Mouse (Mus musculus) limb, embryonic 11.5 days (tissue): ENCODE data around the gene Diexf. TPM values are rescaled to one million over a fixed set of nuclear protein-coding genes. Genes with fewer than 3 reads are reported as not detected.

Experiments
- ATAC-seq: fragments of 200-750 bp; cut with Nextera tagmentation; 2 replicates; pipeline ENCODE4 v1.8.0; 2017; ENCODE audit warnings: low read depth; ENCODE audit not compliant: insufficient number of reproducible peaks, low FRiP score, low TSS enrichment
- DNase-seq: peaks from one replicate; pipeline ENCODE4 v3.0.0-alpha.2; 2015; ENCODE audit warnings: low spot score
- H3K27ac ChIP-seq: fragments of 300-500 bp; sonication (generic); replicated peaks from 2 replicates; pipeline ENCODE4 v1.5.1; 2014; ENCODE audit warnings: low read depth, mild to moderate bottlenecking, low read length
- H3K27me3 ChIP-seq: fragments of 300-500 bp; sonication (generic); 2 replicates; pipeline ENCODE4 v1.6.1; 2014; ENCODE audit warnings: mild to moderate bottlenecking, low read length, mixed read lengths; ENCODE audit not compliant: control insufficient read depth, insufficient read depth
- H3K36me3 ChIP-seq: fragments of 300-500 bp; sonication (generic); 2 replicates; pipeline ENCODE4 v1.6.1; 2014; ENCODE audit warnings: mild to moderate bottlenecking, low read length, moderate library complexity, mixed read lengths; ENCODE audit not compliant: control insufficient read depth, insufficient read depth
- H3K4me1 ChIP-seq: fragments of 300-500 bp; sonication (generic); 2 replicates; pipeline ENCODE4 v1.6.1; 2014; ENCODE audit warnings: low read length, mixed read lengths; ENCODE audit not compliant: control insufficient read depth, insufficient read depth
- H3K4me2 ChIP-seq: fragments of 300-500 bp; sonication (generic); 2 replicates; pipeline ENCODE4 v1.6.1; 2014; ENCODE audit warnings: low read depth, mild to moderate bottlenecking, moderate library complexity; ENCODE audit not compliant: severe bottlenecking
- H3K4me3 ChIP-seq: fragments of 300-500 bp; sonication (generic); 2 replicates; pipeline ENCODE4 v1.5.1; 2014; ENCODE audit warnings: low read depth, low read length
- H3K9ac ChIP-seq: fragments of 300-500 bp; sonication (generic); 2 replicates; pipeline ENCODE4 v1.6.1; 2014; ENCODE audit warnings: mild to moderate bottlenecking, low read length
- H3K9me3 ChIP-seq: fragments of 300-500 bp; sonication (generic); 2 replicates; pipeline ENCODE4 v1.6.1; 2016; ENCODE audit warnings: low read length; ENCODE audit not compliant: control insufficient read depth
- WGBS: fragments of 180-500 bp; shearing (Covaris S2); extraction: QIAGEN DNeasy Blood & Tissue Kit; methylation state at CpG from one replicate; pipeline ENCODE4 v1.1.7; 2014; 5-methylcytosine and 5-hydroxymethylcytosine counted together
- polyA plus RNA-seq: library from polyadenylated mRNA; unstranded; fragments of >200 nt; fragmentation: Nextera tagmentation; extraction: Ambion mirVana; gene quantifications from 2 replicates; pipeline ENCODE4 v1.2.1, GENCODE M21; 2014

The Diexf gene
- polyA plus RNA-seq, 1 experiment from 2014 or later = 12.2 TPM

DNA sequence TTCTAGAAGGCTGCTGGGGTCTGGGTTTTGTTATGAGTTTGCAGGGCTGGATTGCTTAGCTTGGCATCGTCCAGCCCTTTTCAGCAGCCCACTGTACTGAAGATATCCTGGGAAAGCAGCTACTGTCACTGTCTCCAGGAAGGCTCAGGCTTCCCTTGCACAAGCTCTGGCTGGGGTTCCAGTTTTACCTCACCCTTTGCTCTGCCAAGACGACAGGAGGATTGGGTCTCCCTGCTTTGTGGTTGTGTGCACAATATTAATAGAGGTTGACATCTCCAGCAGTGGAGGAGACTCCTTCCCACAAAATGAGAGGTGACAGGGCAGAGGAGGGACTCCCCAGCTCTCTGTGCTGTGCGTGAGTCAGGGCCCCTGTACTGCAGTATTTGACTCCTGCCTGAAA lies 19.2 kb upstream of the Diexf start:
- ATAC-seq (no peak), DNase-seq (no peak)
- no peaks in the 10 kb centered on the region for H3K36me3 ChIP-seq
- H3K9me3 ChIP-seq = no peaks in the 10 kb centered on the region
- no peaks in the 10 kb centered on the region for H3K4me1 ChIP-seq
- H3K4me2 ChIP-seq = no peak overlapping the region
- H3K4me3 ChIP-seq = no peak overlapping the region
- WGBS = 77% methylated on average over 3 of the region's 3 CpGs
- peaks cover 23% of the 10 kb centered on the region for H3K27me3 ChIP-seq
- no peak overlapping the region for H3K9ac ChIP-seq
- H3K27ac ChIP-seq = no peak overlapping the region

DNA sequence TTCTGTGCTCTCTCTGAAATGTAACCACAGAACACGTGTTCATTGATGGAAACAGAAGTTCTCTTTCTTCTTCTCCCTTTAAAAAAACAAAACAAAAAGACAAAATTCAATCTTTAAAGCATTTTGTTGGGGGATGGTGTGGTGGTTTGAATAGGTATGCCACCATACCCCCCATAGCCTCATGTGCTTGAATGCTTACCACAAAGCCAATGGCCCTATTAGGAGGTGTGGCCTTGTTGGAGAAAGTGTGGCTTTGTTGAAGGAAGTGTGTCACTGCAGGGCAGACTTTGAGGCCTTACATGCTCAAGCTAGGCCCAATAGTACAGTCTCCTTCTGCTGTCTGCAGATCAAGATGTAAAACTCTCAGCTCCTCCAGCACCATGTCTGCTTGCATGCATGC lies 16.3 kb upstream of the Diexf start:
- no peak for DNase-seq
- H3K4me1 ChIP-seq = no peaks in the 10 kb centered on the region
- no peak overlapping the region for H3K9ac ChIP-seq
- H3K27ac ChIP-seq = no peak overlapping the region
- no peaks in the 10 kb centered on the region for H3K36me3 ChIP-seq
- 86% methylated on average over 1 of the region's 1 CpGs for WGBS
- no peak for ATAC-seq
- no peak overlapping the region for H3K4me2 ChIP-seq
- no peak overlapping the region for H3K4me3 ChIP-seq
- H3K9me3 ChIP-seq = no peaks in the 10 kb centered on the region
- no peaks in the 10 kb centered on the region for H3K27me3 ChIP-seq

DNA sequence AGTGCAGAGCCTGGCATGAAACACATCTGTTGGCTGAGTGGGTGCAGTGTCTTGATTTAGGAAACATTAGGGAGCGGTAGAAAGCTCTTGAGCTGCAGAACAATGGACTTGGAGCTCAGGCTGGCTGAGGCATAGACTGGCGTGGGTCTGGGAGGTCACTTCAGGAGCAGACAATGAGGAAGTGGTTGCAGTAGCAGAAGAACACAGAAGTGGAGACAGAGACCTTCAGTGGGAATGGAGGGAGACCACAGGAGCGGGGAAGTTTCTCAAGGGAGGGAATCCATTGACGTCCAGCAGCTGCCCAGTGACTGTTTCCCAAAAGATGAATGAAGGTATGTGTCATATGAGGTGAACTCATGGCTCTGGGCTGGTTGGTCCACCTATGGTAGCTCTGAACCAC lies 15.0 kb upstream of the Diexf start:
- Histone ChIP-seq H3K27ac (no peak overlapping the region), H3K9ac (no peak overlapping the region), H3K4me3 (no peak overlapping the region), H3K4me1 (no peaks in the 10 kb centered on the region), H3K36me3 (no peaks in the 10 kb centered on the region), H3K9me3 (no peaks in the 10 kb centered on the region), H3K27me3 (no peaks in the 10 kb centered on the region), H3K4me2 (no peak overlapping the region)
- no peak for DNase-seq
- 70% methylated on average over 4 of the region's 4 CpGs for WGBS
- ATAC-seq = no peak

DNA sequence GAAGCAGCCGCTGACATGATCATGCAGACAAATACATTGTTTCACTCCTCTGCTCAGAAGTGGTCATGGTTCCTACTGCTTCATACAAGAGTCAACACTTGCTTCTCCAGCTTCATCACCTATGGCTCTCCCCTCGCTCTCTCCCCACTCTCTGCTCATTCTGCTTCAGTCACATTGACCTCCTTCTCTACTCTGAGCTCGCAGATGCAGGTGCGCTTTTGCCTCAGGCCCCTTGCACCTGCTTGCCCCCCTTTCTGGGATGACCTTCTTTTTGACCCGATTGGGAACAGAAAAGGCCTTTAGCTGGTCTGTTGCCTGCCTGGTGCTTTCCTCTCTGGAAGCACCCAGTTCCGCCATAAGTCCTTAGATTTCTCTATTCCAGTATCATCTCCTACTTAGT lies 14.4 kb upstream of the Diexf start:
- DNase-seq (no peak), ATAC-seq (no peak)
- 85% methylated on average over 6 of the region's 6 CpGs for WGBS
- Histone ChIP-seq H3K4me3 (no peak overlapping the region), H3K27me3 (no peaks in the 10 kb centered on the region), H3K36me3 (no peaks in the 10 kb centered on the region), H3K9ac (no peak overlapping the region), H3K9me3 (no peaks in the 10 kb centered on the region), H3K4me1 (no peaks in the 10 kb centered on the region), H3K27ac (no peak overlapping the region), H3K4me2 (no peak overlapping the region)

DNA sequence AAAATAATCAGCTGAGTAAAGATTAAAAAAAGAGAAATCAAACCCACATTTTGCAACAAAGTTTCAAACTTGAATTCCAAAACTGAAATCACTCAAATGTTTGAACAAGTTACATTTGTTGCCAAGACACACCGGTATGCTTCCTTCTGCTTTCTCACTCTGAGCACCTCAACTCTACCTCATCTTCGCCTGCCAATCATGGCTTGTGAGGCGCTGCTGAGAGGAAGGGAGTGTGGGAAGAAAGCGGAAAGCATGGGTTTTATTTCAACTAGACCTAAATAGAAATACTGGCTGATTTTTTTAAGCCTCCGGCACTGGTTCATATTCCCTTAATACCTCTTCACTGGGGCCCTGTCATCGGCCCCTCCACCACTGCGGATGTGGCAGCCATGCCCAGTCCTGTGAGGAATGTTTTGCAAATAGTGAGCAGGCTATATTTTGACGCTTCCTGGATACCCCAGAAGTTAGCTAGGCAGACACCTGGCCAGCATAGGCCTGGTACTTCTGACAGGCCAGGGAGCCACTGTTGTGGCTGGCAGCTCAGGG lies 12.5 kb upstream of the Diexf start:
- Histone ChIP-seq H3K4me1 (no peaks in the 10 kb centered on the region), H3K27me3 (no peaks in the 10 kb centered on the region), H3K4me3 (no peak overlapping the region), H3K9me3 (no peaks in the 10 kb centered on the region), H3K4me2 (no peak overlapping the region), H3K9ac (no peak overlapping the region), H3K36me3 (no peaks in the 10 kb centered on the region), H3K27ac (no peak overlapping the region)
- DNase-seq (no peak), ATAC-seq (no peak)
- 86% methylated on average over 8 of the region's 8 CpGs for WGBS

DNA sequence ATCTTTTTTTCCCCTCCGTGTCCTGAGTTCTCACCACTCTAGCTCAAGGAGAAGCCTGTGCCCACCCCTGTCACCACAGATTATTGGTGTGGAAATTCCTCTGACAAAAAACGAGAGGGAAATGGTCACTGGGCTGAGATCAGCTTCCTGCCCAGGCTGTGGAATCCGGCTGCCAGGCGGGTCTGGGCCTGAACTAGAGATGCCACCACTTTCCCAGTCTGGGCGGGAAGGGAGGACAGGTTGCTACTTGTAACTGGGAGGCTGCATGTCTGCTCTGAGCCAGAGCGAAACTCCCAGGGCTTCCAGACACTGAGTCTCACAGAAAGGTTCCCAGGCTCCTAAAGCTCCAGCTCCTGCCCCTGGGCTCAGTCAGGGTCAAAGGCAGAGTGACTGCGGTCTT lies 11.0 kb upstream of the Diexf start:
- Histone ChIP-seq H3K4me2 (no peak overlapping the region), H3K4me1 (no peaks in the 10 kb centered on the region), H3K27ac (no peak overlapping the region), H3K27me3 (no peaks in the 10 kb centered on the region), H3K36me3 (no peaks in the 10 kb centered on the region), H3K9me3 (no peaks in the 10 kb centered on the region), H3K4me3 (no peak overlapping the region), H3K9ac (no peak overlapping the region)
- ATAC-seq (no peak), DNase-seq (peak; percentile 35)
- 63% methylated on average over 7 of the region's 7 CpGs for WGBS

DNA sequence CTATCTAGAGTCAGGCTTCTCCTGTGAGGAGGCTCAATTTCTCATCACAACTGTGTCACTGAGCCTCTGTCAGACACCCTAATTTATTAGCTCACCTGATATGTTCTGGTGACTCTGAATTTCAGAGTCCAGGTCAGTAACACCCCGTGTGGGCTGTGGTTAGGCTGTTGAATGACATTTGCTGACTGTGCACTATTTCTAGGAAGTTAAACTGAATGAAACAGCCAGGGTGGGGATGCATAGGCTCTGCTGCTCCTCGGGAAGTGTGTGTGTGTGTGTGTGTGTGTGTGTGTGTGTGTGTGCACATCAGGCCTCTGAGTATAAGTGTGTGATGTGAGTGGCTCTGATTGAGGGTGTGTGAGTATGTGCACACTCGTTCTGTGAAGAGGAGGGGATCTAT lies 8.6 kb upstream of the Diexf start:
- no peaks in the 10 kb centered on the region for H3K36me3 ChIP-seq
- H3K4me2 ChIP-seq = no peak overlapping the region
- H3K27me3 ChIP-seq = no peaks in the 10 kb centered on the region
- no peaks in the 10 kb centered on the region for H3K4me1 ChIP-seq
- ATAC-seq = no peak
- DNase-seq = no peak
- WGBS = 64% methylated on average over 3 of the region's 3 CpGs
- no peak overlapping the region for H3K4me3 ChIP-seq
- no peak overlapping the region for H3K27ac ChIP-seq
- H3K9me3 ChIP-seq = no peaks in the 10 kb centered on the region
- no peak overlapping the region for H3K9ac ChIP-seq

DNA sequence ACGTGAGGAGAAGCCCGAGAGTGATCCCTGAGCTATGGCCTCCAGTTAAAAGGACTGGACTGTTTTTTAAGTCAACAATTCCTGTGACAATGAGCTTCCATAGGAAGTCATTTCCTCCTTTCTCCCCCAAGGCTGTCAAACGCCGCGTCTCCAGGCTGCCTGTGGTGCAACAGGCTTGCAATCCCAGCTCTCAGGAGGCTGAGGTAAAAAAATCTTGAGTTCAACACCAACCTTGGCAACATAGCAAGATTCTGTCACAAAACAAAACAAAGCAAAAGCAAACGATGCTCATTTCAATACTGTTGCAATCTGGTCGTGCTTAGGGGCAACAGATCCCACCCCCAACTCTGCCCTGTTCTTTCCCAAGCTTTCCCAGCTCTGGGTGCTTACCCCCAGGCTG lies 8.0 kb upstream of the Diexf start:
- Histone ChIP-seq H3K4me2 (no peak overlapping the region), H3K36me3 (no peaks in the 10 kb centered on the region), H3K9ac (no peak overlapping the region), H3K27ac (no peak overlapping the region), H3K27me3 (no peaks in the 10 kb centered on the region), H3K4me1 (no peaks in the 10 kb centered on the region), H3K4me3 (no peak overlapping the region), H3K9me3 (no peaks in the 10 kb centered on the region)
- DNase-seq (no peak), ATAC-seq (no peak)
- 50% methylated on average over 7 of the region's 7 CpGs for WGBS

DNA sequence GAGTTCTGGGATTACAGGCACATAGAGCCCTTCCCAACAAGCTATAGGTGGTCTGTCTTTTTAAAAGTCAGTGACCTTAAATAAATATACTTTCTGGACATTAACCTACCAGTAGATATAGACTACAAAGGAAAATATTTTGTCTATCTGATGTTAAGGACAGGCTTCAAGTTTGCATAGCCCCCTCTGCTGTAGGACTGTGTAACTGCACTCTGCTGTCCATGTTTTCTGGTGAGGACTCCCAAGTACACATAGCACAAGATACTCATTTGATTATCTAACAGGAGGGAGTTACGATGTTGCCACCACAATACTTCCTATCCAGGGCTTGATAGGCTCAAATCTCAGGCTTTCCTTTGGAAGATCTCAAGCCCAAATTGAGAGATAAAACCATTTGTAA lies 3.7 kb upstream of the Diexf start:
- ATAC-seq = no peak
- whole genome bisulfite sequencing = 88% methylated on average over 1 of the region's 1 CpGs
- Histone ChIP-seq H3K4me2 (no peak overlapping the region), H3K9me3 (no peaks in the 10 kb centered on the region), H3K4me3 (no peak overlapping the region), H3K27me3 (no peaks in the 10 kb centered on the region), H3K4me1 (peaks cover 5% of the 10 kb centered on the region; the same call in 1 of the 2 replicates), H3K36me3 (no peaks in the 10 kb centered on the region), H3K9ac (no peak overlapping the region), H3K27ac (no peak overlapping the region)
- DNase-seq = no peak
